Mouse (Mus musculus): ENCODE results near the gene Hk1. TPM values are rescaled to one million over a fixed set of nuclear protein-coding genes. Genes with fewer than 3 reads are reported as not detected.
A peak's percentile ranks its signal among the peaks of the same experiment; 100 is the strongest.

Gene Hk1
- total and polyA plus RNA-seq, 3 experiments, result 119 to 447 (median 245) TPM

GRCm38 (mm10) chr10:62401641-62402111 is 22.0 kb upstream of the Hk1 start:
- no peak for DNase-seq (ENCODE audit: low spot score)
- no peak for ATAC-seq (ENCODE audit: extremely low read depth, insufficient number of reproducible peaks, low FRiP score, poor library complexity, severe bottlenecking)
- Histone ChIP-seq H3K4me1 (ENCODE audit: insufficient read depth, low read depth, low read length) (no peaks in the 10 kb centered on the region), H3K27me3 (ENCODE audit: insufficient read depth, low read length) (peaks cover 22% of the 10 kb centered on the region; the same call in 1 of the 2 replicates), H3K4me3 (ENCODE audit: low read depth, low read length) (no peak overlapping the region), H3K9me3 (replicated peaks) (no peaks in the 10 kb centered on the region), H3K36me3 (replicated peaks) (no peaks in the 10 kb centered on the region)
- TF ChIP-seq CTCF (IDR thresholded peaks at IDR 0.05; ENCODE audit: low read depth, low read length) (no peak), GATA2 (IDR thresholded peaks at IDR 0.05; ENCODE audit: borderline replicate concordance, low read depth, low read length) (no peak), GATA1 (IDR thresholded peaks at IDR 0.05; ENCODE audit: borderline replicate concordance, low read length) (no peak), TAL1 (conservative IDR thresholded peaks at IDR 0.05; ENCODE audit: low read depth, low read length) (no peak), POLR2AphosphoS5 (IDR thresholded peaks at IDR 0.05; ENCODE audit: insufficient replicate concordance, low read depth, low read length) (no peak)

GRCm38 (mm10) chr10:62383011-62383410 is 3.3 kb upstream of the Hk1 start:
- H3K9me3 ChIP-seq (replicated peaks), result no peaks in the 10 kb centered on the region
- ATAC-seq (ENCODE audit: extremely low read depth, insufficient number of reproducible peaks, low FRiP score, poor library complexity, severe bottlenecking) (no peak), DNase-seq (ENCODE audit: low spot score) (no peak)
- TF ChIP-seq GATA2 (IDR thresholded peaks at IDR 0.05; ENCODE audit: borderline replicate concordance, low read depth, low read length) (no peak), GATA1 (IDR thresholded peaks at IDR 0.05; ENCODE audit: borderline replicate concordance, low read length) (no peak), POLR2AphosphoS5 (IDR thresholded peaks at IDR 0.05; ENCODE audit: insufficient replicate concordance, low read depth, low read length) (no peak), TAL1 (conservative IDR thresholded peaks at IDR 0.05; ENCODE audit: low read depth, low read length) (no peak), CTCF (IDR thresholded peaks at IDR 0.05; ENCODE audit: low read depth, low read length) (no peak)
- no peaks in the 10 kb centered on the region for H3K4me1 ChIP-seq (ENCODE audit: insufficient read depth, low read depth, low read length)
- H3K27me3 ChIP-seq (ENCODE audit: insufficient read depth, low read length), result peaks cover 20% of the 10 kb centered on the region
- no peaks in the 10 kb centered on the region for H3K36me3 ChIP-seq (replicated peaks)
- H3K4me3 ChIP-seq (ENCODE audit: low read depth, low read length), result no peak overlapping the region

- Histone ChIP-seq H3K27me3 (ENCODE audit: insufficient read depth, low read length) (peaks cover 23% of the 10 kb centered on the region), H3K4me3 (ENCODE audit: low read depth, low read length) (no peak overlapping the region), H3K36me3 (replicated peaks) (no peaks in the 10 kb centered on the region), H3K4me1 (ENCODE audit: insufficient read depth, low read depth, low read length) (no peaks in the 10 kb centered on the region), H3K9me3 (replicated peaks) (no peaks in the 10 kb centered on the region)
- DNase-seq (ENCODE audit: low spot score) (no peak), ATAC-seq (ENCODE audit: extremely low read depth, insufficient number of reproducible peaks, low FRiP score, poor library complexity, severe bottlenecking) (no peak)
- TF ChIP-seq TAL1 (conservative IDR thresholded peaks at IDR 0.05; ENCODE audit: low read depth, low read length), result no peak
- TF ChIP-seq GATA2 (IDR thresholded peaks at IDR 0.05; ENCODE audit: borderline replicate concordance, low read depth, low read length), result no peak
- TF ChIP-seq POLR2AphosphoS5 (IDR thresholded peaks at IDR 0.05; ENCODE audit: insufficient replicate concordance, low read depth, low read length), result no peak
- no peak for TF ChIP-seq GATA1 (IDR thresholded peaks at IDR 0.05; ENCODE audit: borderline replicate concordance, low read length)
- no peak for TF ChIP-seq CTCF (IDR thresholded peaks at IDR 0.05; ENCODE audit: low read depth, low read length)
Measured at GRCm38 (mm10) chr10:62380936-62381335, 1.2 kb upstream of the Hk1 start.

- no peaks in the 10 kb centered on the region for H3K36me3 ChIP-seq (replicated peaks)
- H3K4me1 ChIP-seq (ENCODE audit: insufficient read depth, low read depth, low read length), result no peaks in the 10 kb centered on the region
- peaks cover 7% of the 10 kb centered on the region; the same call in 1 of the 2 replicates for H3K27me3 ChIP-seq (ENCODE audit: insufficient read depth, low read length)
- DNase-seq (ENCODE audit: low spot score), result no peak
- ATAC-seq (ENCODE audit: extremely low read depth, insufficient number of reproducible peaks, low FRiP score, poor library complexity, severe bottlenecking), result no peak
- no peak for TF ChIP-seq GATA2 (IDR thresholded peaks at IDR 0.05; ENCODE audit: borderline replicate concordance, low read depth, low read length)
- TF ChIP-seq GATA1 (IDR thresholded peaks at IDR 0.05; ENCODE audit: borderline replicate concordance, low read length), result no peak
- no peak overlapping the region for H3K4me3 ChIP-seq (ENCODE audit: low read depth, low read length)
- no peaks in the 10 kb centered on the region for H3K9me3 ChIP-seq (replicated peaks)
Measured at GRCm38 (mm10) chr10:62358827-62359226, 20.9 kb downstream of the Hk1 start.

- Histone ChIP-seq H3K27me3 (ENCODE audit: insufficient read depth, low read length) (peaks cover 5% of the 10 kb centered on the region; the same call in 1 of the 2 replicates), H3K4me3 (ENCODE audit: low read depth, low read length) (no peak overlapping the region), H3K9me3 (replicated peaks) (no peaks in the 10 kb centered on the region), H3K4me1 (ENCODE audit: insufficient read depth, low read depth, low read length) (no peaks in the 10 kb centered on the region), H3K36me3 (replicated peaks) (no peaks in the 10 kb centered on the region)
- no peak for ATAC-seq (ENCODE audit: extremely low read depth, insufficient number of reproducible peaks, low FRiP score, poor library complexity, severe bottlenecking)
- TF ChIP-seq TAL1 (conservative IDR thresholded peaks at IDR 0.05; ENCODE audit: low read depth, low read length) (no peak), CTCF (IDR thresholded peaks at IDR 0.05; ENCODE audit: low read depth, low read length) (no peak), GATA1 (IDR thresholded peaks at IDR 0.05; ENCODE audit: borderline replicate concordance, low read length) (no peak), POLR2AphosphoS5 (IDR thresholded peaks at IDR 0.05; ENCODE audit: insufficient replicate concordance, low read depth, low read length) (no peak), GATA2 (IDR thresholded peaks at IDR 0.05; ENCODE audit: borderline replicate concordance, low read depth, low read length) (no peak)
- DNase-seq (ENCODE audit: low spot score), result no peak
Measured at GRCm38 (mm10) chr10:62356105-62356730, 23.5 kb downstream of the Hk1 start.

GRCm38 (mm10) chr10:62345147-62345546 is 34.6 kb downstream of the Hk1 start:
- H3K36me3 ChIP-seq (replicated peaks), result peaks cover 9% of the 10 kb centered on the region
- H3K4me3 ChIP-seq (ENCODE audit: low read depth, low read length), result no peak overlapping the region
- DNase-seq (ENCODE audit: low spot score) (no peak), ATAC-seq (ENCODE audit: extremely low read depth, insufficient number of reproducible peaks, low FRiP score, poor library complexity, severe bottlenecking) (no peak)
- H3K27me3 ChIP-seq (ENCODE audit: insufficient read depth, low read length), result no peaks in the 10 kb centered on the region
- no peaks in the 10 kb centered on the region for H3K9me3 ChIP-seq (replicated peaks)
- peaks cover 42% of the 10 kb centered on the region for H3K4me1 ChIP-seq (ENCODE audit: insufficient read depth, low read depth, low read length)
- TF ChIP-seq GATA2 (IDR thresholded peaks at IDR 0.05; ENCODE audit: borderline replicate concordance, low read depth, low read length), result no peak
- TF ChIP-seq GATA1 (IDR thresholded peaks at IDR 0.05; ENCODE audit: borderline replicate concordance, low read length), result no peak
- TF ChIP-seq TAL1 (conservative IDR thresholded peaks at IDR 0.05; ENCODE audit: low read depth, low read length), result 0 out of 2 replicates have a peak, but pooled peaks have one; percentile 20
- TF ChIP-seq POLR2AphosphoS5 (IDR thresholded peaks at IDR 0.05; ENCODE audit: insufficient replicate concordance, low read depth, low read length), result no peak
- no peak for TF ChIP-seq CTCF (IDR thresholded peaks at IDR 0.05; ENCODE audit: low read depth, low read length)
